Mouse (Mus musculus) embryonic facial prominence, embryonic 14.5 days (tissue): ENCODE measurements around the gene Hist2h2be. TPM values are rescaled to one million over a fixed set of nuclear protein-coding genes. Genes with fewer than 3 reads are reported as not detected.
"Not testable (repeated sequence)": the region's sequence is repeated elsewhere in the genome, so short reads cannot be mapped to it uniquely, and the experiment has no call there.

ENCODE experiments used
- ATAC-seq: fragments of 200-750 bp; cut with Nextera tagmentation; 2 replicates; pipeline ENCODE4 v1.8.0; 2017; ENCODE audit warnings: low read depth, moderate number of reproducible peaks, moderate TSS enrichment
- DNase-seq: peaks from one replicate; pipeline ENCODE4 v3.0.0-alpha.2; 2015; ENCODE audit warnings: low spot score
- H3K27ac ChIP-seq: fragments of 300-500 bp; sonication (generic); replicated peaks from 2 replicates; pipeline ENCODE4 v1.5.1; 2014; ENCODE audit warnings: low read depth, mild to moderate bottlenecking, low read length, moderate library complexity
- H3K27me3 ChIP-seq: fragments of 300-500 bp; sonication (generic); replicated peaks from 2 replicates; pipeline ENCODE4 v1.6.1; 2014; ENCODE audit warnings: low read length; ENCODE audit not compliant: control insufficient read depth, insufficient read depth
- H3K36me3 ChIP-seq: fragments of 300-500 bp; sonication (generic); 2 replicates; pipeline ENCODE4 v1.6.1; 2014; ENCODE audit warnings: low read length, mixed read lengths; ENCODE audit not compliant: control insufficient read depth, insufficient read depth
- H3K4me1 ChIP-seq: fragments of 300-500 bp; sonication (generic); 2 replicates; pipeline ENCODE4 v1.6.1; 2014; ENCODE audit warnings: antibody characterized with exemption, low read length; ENCODE audit not compliant: control insufficient read depth, insufficient read depth
- H3K4me2 ChIP-seq: fragments of 300-500 bp; sonication (generic); 2 replicates; pipeline ENCODE4 v1.6.1; 2014; ENCODE audit warnings: low read depth, mild to moderate bottlenecking, low read length, moderate library complexity, mixed read lengths
- H3K4me3 ChIP-seq: fragments of 300-500 bp; sonication (generic); 2 replicates; pipeline ENCODE4 v1.5.1; 2014; ENCODE audit warnings: low read depth, mild to moderate bottlenecking, low read length
- H3K9ac ChIP-seq: fragments of 300-500 bp; sonication (generic); 2 replicates; pipeline ENCODE4 v1.6.1; 2014; ENCODE audit warnings: low read depth, mild to moderate bottlenecking, low read length, moderate library complexity, mixed read lengths
- H3K9me3 ChIP-seq: fragments of 300-500 bp; sonication (generic); 2 replicates; pipeline ENCODE4 v1.6.1; 2016; ENCODE audit warnings: low read length; ENCODE audit not compliant: control insufficient read depth
- WGBS: fragments of 180-500 bp; shearing (Covaris S2); extraction: QIAGEN DNeasy Blood & Tissue Kit; methylation state at CpG from one replicate; pipeline ENCODE4 v1.1.7; 2014; 5-methylcytosine and 5-hydroxymethylcytosine counted together
- polyA plus RNA-seq: library from polyadenylated mRNA; unstranded; fragments of >200 nt; fragmentation: Nextera tagmentation; extraction: Ambion mirVana; gene quantifications from 2 replicates; pipeline ENCODE4 v1.2.1, GENCODE M21; 2014

Hist2h2be gene
- polyA plus RNA-seq, 1 experiment from 2014 or later: 8.8 TPM

DNA sequence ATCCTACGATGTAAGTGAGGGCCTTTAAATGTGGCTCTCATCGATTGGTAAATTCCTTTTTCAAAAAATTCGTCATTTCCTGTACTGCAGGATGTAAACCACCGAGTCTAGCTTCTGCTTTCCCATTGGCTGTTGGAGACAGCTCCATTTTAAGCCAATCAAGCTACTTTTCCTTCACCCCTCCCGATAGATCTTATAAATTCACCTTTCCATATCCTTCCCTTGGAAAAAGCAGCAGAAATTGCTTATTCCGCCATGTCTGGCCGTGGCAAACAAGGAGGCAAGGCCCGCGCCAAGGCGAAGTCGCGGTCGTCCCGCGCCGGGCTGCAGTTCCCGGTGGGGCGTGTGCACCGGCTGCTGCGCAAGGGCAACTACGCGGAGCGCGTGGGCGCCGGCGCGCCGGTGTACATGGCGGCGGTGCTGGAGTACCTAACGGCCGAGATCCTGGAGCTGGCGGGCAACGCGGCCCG lies 1.2 kb upstream of the Hist2h2be start, which contains the start of the genes Bola1 and Hist2h2ab:
Gene Bola1 (minus strand): TSS at position 49 of the 470 bp plus-strand sequence.
Gene Hist2h2ab (plus strand): TSS at position 205 of the 470 bp plus-strand sequence.
- under 1% methylated on average over 35 of the region's 37 CpGs for WGBS

DNA sequence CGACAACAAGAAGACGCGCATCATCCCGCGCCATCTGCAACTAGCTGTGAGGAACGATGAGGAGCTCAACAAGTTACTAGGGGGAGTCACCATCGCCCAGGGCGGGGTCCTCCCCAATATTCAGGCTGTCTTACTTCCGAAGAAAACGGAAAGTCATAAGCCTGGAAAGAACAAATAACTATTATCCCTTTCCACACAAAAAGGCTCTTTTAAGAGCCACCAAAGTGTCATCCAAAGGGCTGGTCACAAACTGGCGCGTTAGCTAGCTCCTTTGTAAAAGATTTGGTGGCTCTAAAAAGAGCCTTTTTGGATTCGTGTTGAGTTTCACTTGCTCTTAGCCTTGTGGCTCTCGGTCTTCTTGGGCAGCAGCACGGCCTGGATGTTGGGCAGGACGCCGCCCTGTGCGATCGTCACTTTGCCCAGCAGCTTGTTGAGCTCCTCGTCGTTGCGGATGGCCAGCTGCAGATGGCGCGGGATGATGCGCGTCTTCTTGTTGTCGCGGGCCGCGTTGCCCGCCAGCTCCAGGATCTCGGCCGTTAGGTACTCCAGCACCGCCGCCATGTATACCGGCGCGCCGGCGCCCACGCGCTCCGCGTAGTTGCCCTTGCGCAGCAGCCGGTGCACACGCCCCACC lies 671 bp upstream of the Hist2h2be start:
- Histone ChIP-seq H3K4me3 (peak overlapping the region; percentile 66), H3K27ac (peak overlapping the region; percentile 98), H3K4me1 (peaks cover 25% of the 10 kb centered on the region), H3K4me2 (peak overlapping the region; percentile 88), H3K9ac (peak overlapping the region; percentile 92)
- not testable (repeated sequence) for H3K27me3 ChIP-seq, H3K36me3 ChIP-seq, H3K9me3 ChIP-seq
- ATAC-seq: peak; percentile 2; the same call in 1 of the 2 replicates
- peak; percentile 56 for DNase-seq
- under 1% methylated on average over 20 of the region's 47 CpGs for WGBS

More for the DNA sequence above, 1.2 kb upstream of the Hist2h2be start, which contains the start of the genes Bola1 and Hist2h2ab:
- Histone ChIP-seq H3K4me2 (peak within 1 kb of the TSS; percentile 88), H3K9me3 (no peaks in the 10 kb centered on the region), H3K36me3 (no peaks in the 10 kb centered on the region), H3K27ac (peak within 1 kb of the TSS; percentile 98), H3K9ac (peak within 1 kb of the TSS; percentile 92), H3K4me3 (peak within 1 kb of the TSS; percentile 66), H3K4me1 (peaks cover 25% of the 10 kb centered on the region), H3K27me3 (no peaks in the 10 kb centered on the region)
- peak; percentile 97 for DNase-seq
- peak; percentile 87 for ATAC-seq

DNA sequence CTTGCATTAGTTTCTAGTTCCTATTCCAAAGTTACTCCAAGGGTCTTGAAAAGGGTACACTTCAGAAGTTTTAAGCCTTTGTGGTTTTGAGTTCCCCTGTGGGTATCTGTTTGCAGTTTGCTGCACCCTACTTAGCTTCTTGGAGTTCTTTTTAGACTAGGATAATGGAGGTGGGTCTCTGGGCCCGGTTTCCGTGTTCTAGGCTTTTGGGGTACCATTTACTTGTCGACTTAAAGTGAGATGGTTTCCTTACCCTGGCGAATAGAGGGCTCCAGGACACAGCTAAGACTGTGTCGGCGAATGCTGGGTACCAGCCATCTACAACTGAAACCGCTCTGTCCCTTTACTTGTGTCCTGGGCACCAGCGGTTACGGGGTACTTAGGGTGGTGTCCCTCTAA lies 720 bp downstream of the Hist2h2be start:
- 14% methylated on average over 9 of the region's 9 CpGs for WGBS
- Histone ChIP-seq H3K36me3 (no peaks in the 10 kb centered on the region), H3K4me1 (peaks cover 25% of the 10 kb centered on the region), H3K27me3 (no peaks in the 10 kb centered on the region), H3K9me3 (no peaks in the 10 kb centered on the region), H3K4me2 (peak overlapping the region; percentile 88), H3K27ac (peak overlapping the region; percentile 98), H3K4me3 (peak overlapping the region; percentile 66), H3K9ac (peak overlapping the region; percentile 60)
- DNase-seq (no peak), ATAC-seq (no peak)

DNA sequence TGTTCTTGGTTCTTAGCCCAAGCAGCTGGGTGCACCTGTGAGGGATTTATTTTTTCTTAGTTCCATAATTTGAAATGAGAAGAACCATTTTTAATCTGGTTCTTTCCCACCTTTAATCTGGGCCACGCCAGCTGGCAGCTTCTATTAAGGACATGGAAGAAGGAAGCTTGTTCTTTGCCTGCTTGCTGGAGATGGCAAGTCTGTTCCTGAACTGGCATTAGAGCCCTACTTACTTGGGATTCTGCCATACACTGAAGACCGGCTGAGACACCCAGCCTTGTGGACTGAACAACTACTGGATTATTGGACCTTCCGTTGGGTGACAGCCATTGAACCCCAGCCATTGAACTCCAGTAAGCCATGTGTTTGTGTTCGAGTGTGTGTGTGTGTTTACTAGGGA lies 1.9 kb downstream of the Hist2h2be start:
- H3K9ac ChIP-seq: no peak overlapping the region
- no peak overlapping the region for H3K27ac ChIP-seq
- no peak for ATAC-seq
- no peaks in the 10 kb centered on the region for H3K36me3 ChIP-seq
- WGBS: 92% methylated on average over 4 of the region's 4 CpGs
- H3K4me2 ChIP-seq: peak overlapping the region; percentile 88
- no peaks in the 10 kb centered on the region for H3K27me3 ChIP-seq
- DNase-seq: no peak
- H3K9me3 ChIP-seq: no peaks in the 10 kb centered on the region
- no peak overlapping the region for H3K4me3 ChIP-seq
- peaks cover 25% of the 10 kb centered on the region for H3K4me1 ChIP-seq

DNA sequence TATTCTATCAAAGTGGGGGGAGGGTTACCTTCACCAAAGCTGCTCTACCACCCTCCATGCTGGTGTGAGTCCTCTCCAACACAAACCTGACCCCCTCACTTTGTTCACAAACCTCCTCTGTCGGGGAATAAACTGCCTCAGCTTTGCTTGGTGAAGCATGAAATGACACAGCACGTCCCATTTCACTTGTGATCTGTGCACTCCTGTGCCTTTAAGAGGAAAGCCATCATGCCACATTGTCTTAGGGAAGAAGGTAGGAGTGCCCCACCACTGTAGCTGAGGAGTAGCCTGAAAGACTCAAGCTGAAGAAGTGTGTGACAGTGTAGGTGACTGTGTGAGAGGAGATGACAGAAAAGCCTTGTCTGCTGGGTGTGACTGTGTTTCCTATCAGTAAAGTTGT lies 4.5 kb downstream of the Hist2h2be start:
- peaks cover 19% of the 10 kb centered on the region for H3K4me1 ChIP-seq
- H3K4me3 ChIP-seq: no peak overlapping the region
- H3K27me3 ChIP-seq: no peaks in the 10 kb centered on the region
- H3K9ac ChIP-seq: no peak overlapping the region
- no peak for ATAC-seq
- H3K4me2 ChIP-seq: no peak overlapping the region
- no peak for DNase-seq
- WGBS: 28% methylated on average over 2 of the region's 2 CpGs
- H3K9me3 ChIP-seq: no peaks in the 10 kb centered on the region
- no peaks in the 10 kb centered on the region for H3K36me3 ChIP-seq
- no peak overlapping the region for H3K27ac ChIP-seq

DNA sequence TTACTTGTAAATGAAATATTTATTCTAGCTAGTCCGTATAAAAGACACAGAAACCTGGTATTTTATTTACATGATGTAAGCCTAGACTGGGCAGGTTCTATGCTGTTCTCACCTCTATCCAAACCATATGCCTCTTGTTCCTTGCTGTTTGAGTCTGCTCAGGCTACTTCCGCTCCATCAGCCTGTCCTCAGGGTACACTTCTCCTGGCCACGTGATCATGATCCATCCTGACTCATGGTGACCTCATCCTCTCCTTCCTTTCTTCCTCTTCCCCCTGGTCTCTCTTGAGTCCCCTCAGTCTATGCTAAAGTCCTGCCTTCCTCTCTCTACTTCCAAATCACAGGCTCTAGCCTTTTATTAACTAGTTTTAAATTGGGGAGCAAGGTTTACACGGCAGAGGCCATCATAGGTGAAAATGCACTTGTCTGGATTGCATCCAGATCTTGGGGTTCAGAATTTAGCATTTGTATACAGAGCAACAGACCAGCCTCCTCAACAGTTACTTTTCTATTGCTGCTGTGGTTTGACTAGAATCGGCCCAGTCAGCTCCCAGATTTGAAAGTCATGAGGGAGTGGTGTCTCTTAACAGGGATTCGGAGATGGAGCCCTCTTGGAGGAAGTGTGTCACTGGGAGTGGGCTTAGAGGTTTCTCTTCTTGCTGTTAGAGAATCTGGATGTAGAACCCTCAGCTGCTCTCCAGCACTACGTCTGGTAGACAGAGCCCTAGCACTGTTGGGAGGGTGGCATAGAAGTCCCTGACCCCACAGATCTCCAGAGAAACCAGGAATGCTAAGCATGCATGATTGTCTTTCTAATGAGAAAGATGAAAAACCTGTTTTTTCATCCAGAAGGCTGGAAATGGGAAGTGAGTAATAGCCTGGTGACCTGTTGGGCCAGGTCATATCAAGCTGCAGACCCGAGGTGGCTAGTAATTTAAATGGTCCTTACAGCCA lies 6.1 kb downstream of the Hist2h2be start:
- no peak overlapping the region for H3K4me2 ChIP-seq
- H3K4me3 ChIP-seq: no peak overlapping the region
- no peak overlapping the region for H3K9ac ChIP-seq
- peak; percentile 34; the same call in 1 of the 2 replicates for ATAC-seq
- H3K9me3 ChIP-seq: no peaks in the 10 kb centered on the region
- DNase-seq: no peak
- WGBS: 53% methylated on average over 8 of the region's 8 CpGs
- H3K36me3 ChIP-seq: no peaks in the 10 kb centered on the region
- H3K27ac ChIP-seq: no peak overlapping the region
- H3K4me1 ChIP-seq: peaks cover 14% of the 10 kb centered on the region
- no peaks in the 10 kb centered on the region for H3K27me3 ChIP-seq

DNA sequence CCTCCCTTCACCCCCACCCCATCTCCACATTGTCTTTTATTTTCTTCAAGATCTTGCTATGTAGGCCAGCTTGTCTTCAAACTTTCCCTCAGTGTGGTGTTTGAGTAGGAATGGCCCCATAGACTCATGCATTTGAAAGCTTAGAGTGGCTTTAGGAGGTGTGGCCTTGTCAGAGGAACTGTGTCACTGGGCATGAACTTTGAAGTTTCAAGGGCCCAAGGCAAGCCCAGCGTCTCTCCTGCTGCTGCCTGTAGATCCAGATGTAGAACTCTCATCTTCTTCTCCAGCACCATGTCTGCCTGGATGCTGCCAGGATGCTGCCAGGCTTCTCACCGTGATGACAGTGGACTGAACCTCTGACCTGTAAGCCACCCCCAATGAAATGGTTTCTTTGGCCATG lies 7.9 kb downstream of the Hist2h2be start:
- H3K4me2 ChIP-seq: no peak overlapping the region
- no peak overlapping the region for H3K4me3 ChIP-seq
- no peaks in the 10 kb centered on the region for H3K9me3 ChIP-seq
- H3K9ac ChIP-seq: no peak overlapping the region
- WGBS: 64% methylated on average over 2 of the region's 2 CpGs
- H3K27me3 ChIP-seq: no peaks in the 10 kb centered on the region
- H3K36me3 ChIP-seq: no peaks in the 10 kb centered on the region
- DNase-seq (no peak), ATAC-seq (no peak)
- no peak overlapping the region for H3K27ac ChIP-seq
- H3K4me1 ChIP-seq: no peaks in the 10 kb centered on the region

DNA sequence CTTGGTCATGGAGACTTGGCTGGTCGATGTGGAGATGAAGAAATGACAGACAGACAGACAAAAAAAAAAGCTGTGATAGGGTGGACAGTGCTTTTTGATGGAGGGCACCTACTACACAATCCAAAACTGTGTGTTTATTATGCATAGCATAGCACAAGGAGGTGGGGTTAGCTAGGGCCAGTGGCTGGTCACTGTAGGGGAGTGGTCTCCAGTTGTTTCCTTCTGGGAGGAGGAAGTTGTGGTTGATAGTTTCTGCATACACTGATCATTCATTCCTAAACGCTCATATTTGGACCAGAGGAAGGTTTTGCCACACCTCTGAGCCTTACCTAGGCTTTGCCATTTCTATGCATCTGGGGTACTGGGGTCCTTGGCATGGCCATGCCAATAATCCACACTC lies 9.5 kb downstream of the Hist2h2be start:
- no peak overlapping the region for H3K4me2 ChIP-seq
- WGBS: 82% methylated on average over 2 of the region's 2 CpGs
- ATAC-seq (no peak), DNase-seq (no peak)
- no peaks in the 10 kb centered on the region for H3K27me3 ChIP-seq
- no peak overlapping the region for H3K9ac ChIP-seq
- no peaks in the 10 kb centered on the region for H3K9me3 ChIP-seq
- no peak overlapping the region for H3K4me3 ChIP-seq
- no peak overlapping the region for H3K27ac ChIP-seq
- no peaks in the 10 kb centered on the region for H3K36me3 ChIP-seq
- no peaks in the 10 kb centered on the region for H3K4me1 ChIP-seq
